Mouse (Mus musculus) midbrain, embryonic 16.5 days (tissue): Measurements from ENCODE around the gene Abhd16a. TPM values are rescaled to one million over a fixed set of nuclear protein-coding genes. Genes with fewer than 3 reads are reported as not detected.
A peak's percentile ranks its signal among the peaks of the same experiment; 100 is the strongest.

ENCODE experiments used
- ATAC-seq: fragments of 200-750 bp; cut with Nextera tagmentation; 2 replicates; pipeline ENCODE4 v1.8.0; 2017; ENCODE audit warnings: moderate TSS enrichment
- H3K27ac ChIP-seq: fragments of 300-500 bp; sonication (generic); 2 replicates; pipeline ENCODE4 v1.5.1; 2014; ENCODE audit warnings: mild to moderate bottlenecking, low read length, mixed read lengths
- H3K27me3 ChIP-seq: fragments of 300-500 bp; sonication (generic); 2 replicates; pipeline ENCODE4 v1.6.1; 2014; ENCODE audit warnings: low read depth, low read length, mixed read lengths; ENCODE audit not compliant: control insufficient read depth, insufficient read depth
- H3K36me3 ChIP-seq: fragments of 300-500 bp; sonication (generic); 2 replicates; pipeline ENCODE4 v1.6.1; 2014; ENCODE audit warnings: mild to moderate bottlenecking, low read length, moderate library complexity, mixed read lengths; ENCODE audit not compliant: control insufficient read depth, insufficient read depth
- H3K4me1 ChIP-seq: fragments of 300-500 bp; sonication (generic); 2 replicates; pipeline ENCODE4 v1.6.1; 2014; ENCODE audit warnings: mild to moderate bottlenecking, low read length, mixed read lengths; ENCODE audit not compliant: control insufficient read depth, insufficient read depth
- H3K4me2 ChIP-seq: fragments of 300-500 bp; sonication (generic); 2 replicates; pipeline ENCODE4 v1.6.1; 2014; ENCODE audit warnings: mild to moderate bottlenecking, low read length, mixed read lengths
- H3K4me3 ChIP-seq: fragments of 300-500 bp; sonication (generic); 2 replicates; pipeline ENCODE4 v1.5.1; 2014; ENCODE audit warnings: low read depth, mild to moderate bottlenecking, low read length, moderate library complexity, mixed read lengths
- H3K9ac ChIP-seq: fragments of 300-500 bp; sonication (generic); 2 replicates; pipeline ENCODE4 v1.6.1; 2014; ENCODE audit warnings: low read depth, low read length, mixed read lengths
- H3K9me3 ChIP-seq: fragments of 300-500 bp; sonication (generic); replicated peaks from 2 replicates; pipeline ENCODE4 v1.6.1; 2014; ENCODE audit warnings: mild to moderate bottlenecking, low read length, mixed read lengths; ENCODE audit not compliant: control insufficient read depth, poor library complexity, severe bottlenecking
- WGBS: fragments of 180-500 bp; shearing (Covaris S2); extraction: QIAGEN DNeasy Blood & Tissue Kit; methylation state at CpG from one replicate; pipeline ENCODE4 v1.1.7; 2014; 5-methylcytosine and 5-hydroxymethylcytosine counted together
- polyA plus RNA-seq: library from polyadenylated mRNA; unstranded; fragments of >200 nt; fragmentation: Nextera tagmentation; extraction: Ambion mirVana; gene quantifications from 2 replicates; pipeline ENCODE4 v1.2.1, GENCODE M21; 2015

The Abhd16a gene
- polyA plus RNA-seq, 1 experiment from 2014 or later = 107 TPM

DNA sequence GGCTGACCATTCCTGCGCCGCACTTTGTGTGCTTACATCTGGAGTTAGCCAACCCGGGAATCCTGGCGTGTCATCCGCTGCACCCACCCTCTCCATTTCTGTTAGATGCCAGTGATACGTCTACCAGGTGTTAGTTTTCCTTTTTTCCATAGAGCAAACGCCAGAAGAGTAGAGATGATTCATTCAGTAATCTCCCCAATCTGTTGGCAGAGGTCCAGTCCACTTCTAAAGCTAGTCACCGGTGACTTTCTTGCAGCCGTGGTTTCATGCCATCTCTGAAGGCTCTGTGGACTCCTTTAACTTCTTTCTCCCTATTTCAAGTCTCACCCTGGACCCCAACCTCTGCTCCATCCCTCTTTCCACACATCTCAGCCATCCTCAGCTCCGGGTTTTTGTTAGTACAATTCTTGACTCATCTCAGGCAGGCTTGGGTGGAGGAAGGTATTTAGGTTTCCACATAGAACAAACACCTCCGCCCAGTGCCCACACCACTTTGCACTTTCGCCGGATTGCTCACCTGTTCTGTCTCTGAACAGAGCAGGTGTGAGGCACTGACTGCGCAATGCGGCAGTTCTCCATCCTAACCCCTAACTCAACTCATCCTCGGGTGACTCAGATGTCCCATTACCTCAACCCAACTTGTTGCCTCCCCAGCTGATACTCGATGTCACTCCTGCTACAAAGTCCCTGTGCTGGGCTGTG lies 20.7 kb upstream of the Abhd16a start:
- H3K27me3 ChIP-seq = peaks cover 28% of the 10 kb centered on the region
- no peak overlapping the region for H3K4me3 ChIP-seq
- WGBS = 86% methylated on average over 17 of the region's 17 CpGs
- H3K4me2 ChIP-seq = no peak overlapping the region
- H3K27ac ChIP-seq = no peak overlapping the region
- no peak overlapping the region for H3K9ac ChIP-seq
- H3K9me3 ChIP-seq = no peaks in the 10 kb centered on the region
- H3K36me3 ChIP-seq = no peaks in the 10 kb centered on the region
- peaks cover 6% of the 10 kb centered on the region for H3K4me1 ChIP-seq
- no peak for ATAC-seq

DNA sequence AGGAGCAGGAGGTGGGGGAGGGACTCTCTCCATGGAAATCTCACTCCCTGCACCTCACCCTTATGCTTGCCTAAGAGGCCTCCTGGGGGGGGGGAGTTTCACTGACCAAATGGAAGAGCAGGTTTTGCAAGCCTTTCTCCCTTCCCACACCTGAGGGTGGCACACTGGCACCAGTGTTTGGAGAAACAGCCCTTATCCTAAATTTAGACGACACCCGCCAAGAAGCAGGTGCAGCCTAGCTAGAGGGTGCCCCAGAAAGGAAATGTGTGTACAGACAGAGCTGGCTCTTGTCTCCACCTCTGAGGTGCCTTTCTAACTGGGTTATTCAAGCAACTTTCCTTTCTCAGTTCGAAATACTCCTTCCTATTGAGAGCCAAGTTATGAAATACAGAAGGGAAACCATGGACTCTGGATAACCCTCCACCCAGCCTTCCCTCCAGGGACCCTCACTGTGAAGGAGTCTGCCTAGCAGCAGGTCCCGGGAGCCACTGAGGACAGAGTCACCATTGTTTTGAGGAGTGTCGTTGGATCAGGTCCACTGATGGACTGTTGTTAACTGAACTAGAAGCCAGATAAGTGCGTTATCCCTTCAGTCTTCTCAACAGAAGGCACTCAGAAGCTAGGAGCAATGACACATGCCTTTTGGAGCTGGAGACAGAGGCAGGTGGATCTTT lies 18.4 kb upstream of the Abhd16a start:
- no peak overlapping the region for H3K4me3 ChIP-seq
- H3K27ac ChIP-seq = no peak overlapping the region
- 67% methylated on average over 6 of the region's 6 CpGs for WGBS
- no peak overlapping the region for H3K4me2 ChIP-seq
- ATAC-seq = no peak
- no peaks in the 10 kb centered on the region for H3K4me1 ChIP-seq
- H3K36me3 ChIP-seq = no peaks in the 10 kb centered on the region
- no peaks in the 10 kb centered on the region for H3K9me3 ChIP-seq
- peaks cover 9% of the 10 kb centered on the region for H3K27me3 ChIP-seq
- no peak overlapping the region for H3K9ac ChIP-seq

DNA sequence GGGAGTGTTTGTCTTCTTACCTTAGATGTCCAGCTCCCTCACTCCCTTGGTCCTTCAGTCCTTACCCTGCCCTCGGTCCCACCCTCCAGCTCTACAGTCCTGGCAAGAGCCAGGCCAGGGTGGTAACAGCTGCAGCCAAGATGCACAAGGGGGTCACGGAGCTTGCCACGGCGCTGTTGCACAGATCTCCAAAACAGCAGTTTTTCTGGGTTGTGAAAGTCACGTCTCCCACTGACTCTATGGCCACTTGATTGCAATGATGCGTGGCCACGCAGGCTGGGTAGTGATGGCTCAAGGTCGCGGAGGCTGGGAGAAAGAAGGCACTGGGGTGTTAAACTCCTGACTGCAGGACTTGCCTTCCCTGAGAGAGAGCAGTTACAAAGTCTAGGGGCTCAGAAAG lies 17.6 kb upstream of the Abhd16a start:
- H3K4me2 ChIP-seq = no peak overlapping the region
- H3K9ac ChIP-seq = no peak overlapping the region
- H3K9me3 ChIP-seq = no peaks in the 10 kb centered on the region
- H3K27me3 ChIP-seq = peaks cover 7% of the 10 kb centered on the region
- no peak overlapping the region for H3K27ac ChIP-seq
- 82% methylated on average over 9 of the region's 9 CpGs for WGBS
- H3K4me1 ChIP-seq = no peaks in the 10 kb centered on the region
- no peak for ATAC-seq
- H3K36me3 ChIP-seq = no peaks in the 10 kb centered on the region
- H3K4me3 ChIP-seq = no peak overlapping the region

GRCm38 (mm10) chr17:35074097-35074496 lies 15.0 kb upstream of the Abhd16a start:
- H3K9me3 ChIP-seq = no peaks in the 10 kb centered on the region
- no peak overlapping the region for H3K4me2 ChIP-seq
- ATAC-seq = no peak
- H3K27me3 ChIP-seq = no peaks in the 10 kb centered on the region
- H3K4me3 ChIP-seq = no peak overlapping the region
- WGBS = 53% methylated on average over 13 of the region's 17 CpGs
- no peaks in the 10 kb centered on the region for H3K36me3 ChIP-seq
- no peak overlapping the region for H3K9ac ChIP-seq
- no peak overlapping the region for H3K27ac ChIP-seq
- H3K4me1 ChIP-seq = no peaks in the 10 kb centered on the region

GRCm38 (mm10) chr17:35076507-35077176 lies 12.4 kb upstream of the Abhd16a start, which contains the start of gene Ly6g6e:
Ly6g6e (plus strand) TSS chr17:35076902.
- no peaks in the 10 kb centered on the region for H3K27me3 ChIP-seq
- H3K4me1 ChIP-seq = no peaks in the 10 kb centered on the region
- no peak within 1 kb of the TSS for H3K27ac ChIP-seq
- no peak for ATAC-seq
- H3K4me2 ChIP-seq = peak within 1 kb of the TSS; percentile 46
- WGBS = 34% methylated on average over 10 of the region's 10 CpGs
- H3K4me3 ChIP-seq = peak within 1 kb of the TSS; percentile 26
- H3K36me3 ChIP-seq = no peaks in the 10 kb centered on the region
- peak within 1 kb of the TSS; percentile 54; the same call in 1 of the 2 replicates for H3K9ac ChIP-seq
- no peaks in the 10 kb centered on the region for H3K9me3 ChIP-seq

DNA sequence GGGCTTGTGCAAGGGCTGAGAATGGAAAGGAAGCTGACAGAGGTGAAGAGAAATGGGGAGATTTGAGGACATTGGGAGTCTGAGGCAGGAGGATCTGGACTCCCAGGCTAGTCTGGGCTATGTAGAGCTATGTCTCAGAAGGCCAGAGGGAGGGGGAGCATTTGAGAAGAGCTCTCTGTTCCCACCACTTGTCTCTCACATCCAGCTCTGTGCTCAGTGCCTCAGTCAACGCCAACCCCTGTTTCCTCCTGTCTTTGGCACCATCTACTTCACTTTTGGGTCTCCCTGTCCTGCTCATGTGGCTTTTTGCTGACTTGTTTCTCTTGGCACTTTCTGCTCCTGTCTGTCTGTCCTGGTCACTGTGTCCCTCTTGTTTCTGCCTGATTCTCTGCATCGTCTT lies 11.8 kb upstream of the Abhd16a start:
- peak overlapping the region; percentile 46 for H3K4me2 ChIP-seq
- no peak overlapping the region for H3K4me3 ChIP-seq
- H3K36me3 ChIP-seq = no peaks in the 10 kb centered on the region
- H3K9me3 ChIP-seq = no peaks in the 10 kb centered on the region
- H3K4me1 ChIP-seq = no peaks in the 10 kb centered on the region
- WGBS = 30% methylated on average over 2 of the region's 2 CpGs
- H3K27me3 ChIP-seq = no peaks in the 10 kb centered on the region
- H3K27ac ChIP-seq = no peak overlapping the region
- ATAC-seq = no peak
- H3K9ac ChIP-seq = 0 out of 2 replicates have a peak overlapping the region, but pooled peaks have one; percentile 5

- H3K27ac ChIP-seq = no peak within 1 kb of the TSS
- no peaks in the 10 kb centered on the region for H3K9me3 ChIP-seq
- H3K36me3 ChIP-seq = no peaks in the 10 kb centered on the region
- ATAC-seq = peak; percentile 36; the same call in 1 of the 2 replicates
- no peaks in the 10 kb centered on the region for H3K4me1 ChIP-seq
- no peaks in the 10 kb centered on the region for H3K27me3 ChIP-seq
- H3K4me3 ChIP-seq = peak within 1 kb of the TSS; percentile 26
- peak within 1 kb of the TSS; percentile 54; the same call in 1 of the 2 replicates for H3K9ac ChIP-seq
- H3K4me2 ChIP-seq = peak within 1 kb of the TSS; percentile 46
- 12% methylated on average over 14 of the region's 14 CpGs for WGBS
These were observed 11.3 kb upstream of the Abhd16a start, which contains the start of gene Ly6g6d for GRCm38 (mm10) chr17:35077786-35078233. Ly6g6d (minus strand) TSS chr17:35078065.

DNA sequence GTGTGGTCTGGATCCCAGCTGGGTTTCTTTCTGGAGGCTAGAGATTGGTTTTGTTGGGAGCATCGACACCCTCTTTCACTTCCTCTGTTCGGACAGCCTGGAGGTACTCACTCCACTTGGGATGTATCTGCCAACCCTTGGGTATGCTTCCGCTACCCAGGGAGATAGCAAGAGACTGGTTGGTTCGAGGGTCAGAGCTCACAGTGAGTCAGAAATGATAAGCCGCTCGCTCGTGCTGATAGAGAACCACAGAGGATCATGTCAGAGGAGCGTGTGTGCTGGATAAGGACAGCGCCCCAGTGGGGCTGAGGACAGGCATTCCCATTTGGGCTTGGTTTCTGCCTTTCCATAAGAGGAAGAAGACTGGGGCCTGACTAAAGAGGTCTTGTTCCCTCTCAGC lies 9.3 kb upstream of the Abhd16a start:
- Histone ChIP-seq H3K9me3 (no peaks in the 10 kb centered on the region), H3K9ac (peak overlapping the region; percentile 10; the same call in 1 of the 2 replicates), H3K27ac (no peak overlapping the region), H3K4me2 (no peak overlapping the region), H3K36me3 (no peaks in the 10 kb centered on the region), H3K4me3 (no peak overlapping the region), H3K4me1 (no peaks in the 10 kb centered on the region), H3K27me3 (no peaks in the 10 kb centered on the region)
- WGBS = 78% methylated on average over 9 of the region's 9 CpGs
- no peak for ATAC-seq
